Mouse (Mus musculus) neural tube, embryonic 15.5 days (tissue): ENCODE measurements at regions not wholly inside any gene's neighbourhood (a gene's known extent, or its start where the extent isn't known, plus 50 kb on each side); places are given as distances from the start of the nearest gene placed in this dataset.
"Not testable (repeated sequence)": the region's sequence is repeated elsewhere in the genome, so short reads cannot be mapped to it uniquely, and the experiment has no call there.

Experiments used
- ATAC-seq: fragments of 200-750 bp; cut with Nextera tagmentation; 2 replicates; pipeline ENCODE4 v1.8.0; 2017; ENCODE audit warnings: mild to moderate bottlenecking, moderate TSS enrichment, moderate library complexity; ENCODE audit not compliant: low FRiP score
- H3K27ac ChIP-seq: fragments of 300-500 bp; sonication (generic); replicated peaks from 2 replicates; pipeline ENCODE4 v1.5.1; 2015; ENCODE audit warnings: mild to moderate bottlenecking, inconsistent platforms
- H3K27me3 ChIP-seq: fragments of 300-500 bp; sonication (generic); replicated peaks from 2 replicates; pipeline ENCODE4 v1.6.1; 2015; ENCODE audit warnings: inconsistent platforms
- H3K36me3 ChIP-seq: fragments of 300-500 bp; sonication (generic); 2 replicates; pipeline ENCODE4 v1.6.1; 2015; ENCODE audit warnings: inconsistent platforms
- H3K4me1 ChIP-seq: fragments of 300-500 bp; sonication (generic); 2 replicates; pipeline ENCODE4 v1.6.1; 2015; ENCODE audit warnings: inconsistent platforms
- H3K4me2 ChIP-seq: fragments of 300-500 bp; sonication (generic); 2 replicates; pipeline ENCODE4 v1.6.1; 2015; ENCODE audit warnings: inconsistent platforms, mild to moderate bottlenecking, moderate library complexity
- H3K4me3 ChIP-seq: fragments of 300-500 bp; sonication (generic); replicated peaks from 2 replicates; pipeline ENCODE4 v1.5.1; 2015; ENCODE audit warnings: mild to moderate bottlenecking, inconsistent platforms
- H3K9ac ChIP-seq: fragments of 300-500 bp; sonication (generic); replicated peaks from 2 replicates; pipeline ENCODE4 v1.6.1; 2015; ENCODE audit warnings: mild to moderate bottlenecking, inconsistent platforms
- H3K9me3 ChIP-seq: fragments of 300-500 bp; sonication (generic); replicated peaks from 2 replicates; pipeline ENCODE4 v1.6.1; 2016; ENCODE audit warnings: inconsistent platforms
- WGBS: fragments of 180-500 bp; shearing (Covaris S2); methylation state at CpG from one replicate; pipeline ENCODE4 v1.1.7; 2015; ENCODE audit warnings: mixed read lengths; 5-methylcytosine and 5-hydroxymethylcytosine counted together

DNA sequence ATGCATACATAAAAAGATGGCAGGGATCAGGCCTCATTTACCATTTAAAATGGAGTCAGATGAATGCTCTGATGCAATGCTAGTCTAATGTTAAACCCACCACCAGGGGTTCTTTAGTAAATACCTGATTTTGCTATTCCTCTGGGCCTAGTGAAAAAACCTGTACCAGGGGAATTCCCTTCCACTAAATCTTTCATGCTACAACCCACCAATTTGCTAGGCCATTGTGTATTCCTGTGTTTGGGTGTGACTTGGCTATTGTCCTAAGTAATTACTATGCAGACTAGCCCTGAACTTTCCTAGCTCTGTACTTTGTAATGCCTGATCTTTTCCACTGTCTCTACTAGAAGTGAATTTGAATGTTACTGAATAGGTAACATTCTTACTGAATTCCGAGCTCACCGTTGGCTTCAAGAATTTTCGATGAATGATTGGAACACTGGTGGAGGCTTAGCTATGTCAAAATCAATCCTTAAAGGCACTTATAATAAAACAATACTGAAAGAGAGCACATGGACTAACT, 99.7 kb upstream of the Sec61g start:
- ATAC-seq, H3K4me2 ChIP-seq, H3K4me3 ChIP-seq, H3K27me3 ChIP-seq, H3K27ac ChIP-seq, H3K9me3 ChIP-seq, H3K4me1 ChIP-seq, H3K9ac ChIP-seq, H3K36me3 ChIP-seq: not testable (repeated sequence)
- 72% methylated on average over 3 of the region's 3 CpGs for WGBS

DNA sequence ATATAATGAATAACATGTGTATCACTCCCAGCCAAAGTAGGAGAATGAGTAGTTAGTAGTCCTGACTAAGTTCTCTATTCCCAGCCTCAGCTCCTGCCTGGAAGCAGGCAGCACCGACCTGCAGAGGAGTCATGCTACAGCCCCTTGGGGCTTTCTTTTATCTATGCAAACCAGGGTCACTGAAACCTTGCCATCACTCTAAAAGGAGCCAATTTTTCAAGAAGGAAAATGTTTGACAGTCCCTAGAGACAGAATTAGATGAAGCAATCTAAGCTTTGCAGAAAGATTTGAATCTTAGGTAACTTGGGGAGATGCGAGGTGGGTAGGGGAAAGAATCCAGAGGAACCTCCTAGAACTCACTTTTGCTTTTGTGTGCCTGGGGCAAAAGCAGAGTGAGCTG, 103.5 kb upstream of the Sec61g start:
- no peak for ATAC-seq
- H3K4me2 ChIP-seq = no peak overlapping the region
- no peaks in the 10 kb centered on the region for H3K36me3 ChIP-seq
- H3K27me3 ChIP-seq = no peaks in the 10 kb centered on the region
- H3K4me3 ChIP-seq = no peak overlapping the region
- H3K27ac ChIP-seq = no peak overlapping the region
- no peaks in the 10 kb centered on the region for H3K9me3 ChIP-seq
- WGBS = 76% methylated on average over 2 of the region's 2 CpGs
- no peak overlapping the region for H3K9ac ChIP-seq
- no peaks in the 10 kb centered on the region for H3K4me1 ChIP-seq

DNA sequence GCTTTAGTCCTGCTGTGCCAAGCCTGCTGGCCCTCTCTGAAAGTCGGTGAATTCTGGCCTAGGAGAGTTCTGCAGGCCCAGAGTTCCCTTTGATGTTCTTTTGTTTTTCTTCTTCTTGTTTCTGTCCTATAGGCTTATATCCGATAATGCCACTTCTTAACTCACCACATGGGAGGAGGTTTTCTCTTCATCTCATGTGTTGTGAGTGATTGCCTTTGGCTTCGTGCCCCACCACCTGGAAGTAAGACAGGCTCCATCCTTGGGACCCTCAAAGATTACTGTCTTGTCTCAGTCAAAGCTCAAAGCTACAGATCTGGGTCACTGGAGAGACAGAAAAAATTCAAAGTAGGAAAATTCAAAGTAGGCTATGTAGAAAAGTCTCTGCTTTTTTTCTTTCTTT, 104.2 kb upstream of the Sec61g start:
- WGBS = 74% methylated on average over 3 of the region's 3 CpGs
- Histone ChIP-seq H3K27ac (no peak overlapping the region), H3K36me3 (no peaks in the 10 kb centered on the region), H3K9me3 (no peaks in the 10 kb centered on the region), H3K27me3 (no peaks in the 10 kb centered on the region), H3K4me3 (no peak overlapping the region), H3K4me1 (no peaks in the 10 kb centered on the region), H3K4me2 (no peak overlapping the region), H3K9ac (no peak overlapping the region)
- no peak for ATAC-seq

DNA sequence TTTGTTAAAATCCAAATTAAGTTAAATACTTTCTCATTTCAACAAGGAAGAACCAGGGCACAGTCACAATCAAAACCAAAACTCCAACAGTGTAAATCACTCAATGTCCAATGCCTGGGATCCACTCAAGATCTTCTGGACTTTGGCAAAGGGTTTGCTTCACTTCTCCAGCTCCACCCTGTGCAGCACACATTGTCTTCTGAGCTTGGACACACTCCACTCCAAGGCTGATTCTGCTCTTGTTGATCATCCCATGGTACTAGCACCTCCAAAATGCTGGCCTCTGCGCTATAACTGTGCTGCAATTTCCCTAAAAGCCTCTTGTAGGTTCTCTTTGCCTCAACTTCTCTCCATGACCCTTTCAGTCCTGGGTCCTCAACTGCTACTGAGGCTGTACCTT, 111.5 kb upstream of the Sec61g start:
- H3K9me3 ChIP-seq = no peaks in the 10 kb centered on the region
- H3K4me1 ChIP-seq = no peaks in the 10 kb centered on the region
- H3K4me3 ChIP-seq = no peak overlapping the region
- H3K9ac ChIP-seq = no peak overlapping the region
- no peaks in the 10 kb centered on the region for H3K36me3 ChIP-seq
- H3K4me2 ChIP-seq = no peak overlapping the region
- WGBS = 92% methylated on average over 1 of the region's 1 CpGs
- no peak overlapping the region for H3K27ac ChIP-seq
- ATAC-seq = no peak
- no peaks in the 10 kb centered on the region for H3K27me3 ChIP-seq

DNA sequence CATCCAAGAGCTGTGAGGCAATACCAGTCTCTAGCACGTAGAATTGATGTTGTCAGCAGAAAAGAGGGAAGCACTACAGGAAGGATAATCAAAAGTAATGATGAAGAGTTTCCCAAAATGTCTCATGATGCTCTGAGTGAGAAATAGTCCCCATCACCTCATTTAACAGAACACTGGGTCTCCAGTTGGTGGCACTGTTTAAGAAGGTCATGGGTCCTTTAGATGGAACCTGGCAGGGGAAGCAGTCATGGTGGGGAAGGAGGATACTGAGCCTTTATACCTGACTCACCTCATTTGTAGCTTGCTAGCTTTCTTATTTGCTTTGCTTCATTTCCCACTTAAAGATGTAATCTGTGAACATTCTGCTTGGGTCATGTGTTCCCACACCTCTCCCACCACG, 115.4 kb upstream of the Sec61g start:
- Histone ChIP-seq H3K27ac (no peak overlapping the region), H3K27me3 (no peaks in the 10 kb centered on the region), H3K9ac (no peak overlapping the region), H3K4me2 (no peak overlapping the region), H3K4me3 (no peak overlapping the region), H3K36me3 (no peaks in the 10 kb centered on the region), H3K4me1 (no peaks in the 10 kb centered on the region), H3K9me3 (no peaks in the 10 kb centered on the region)
- 72% methylated on average over 2 of the region's 2 CpGs for WGBS
- ATAC-seq = no peak

DNA sequence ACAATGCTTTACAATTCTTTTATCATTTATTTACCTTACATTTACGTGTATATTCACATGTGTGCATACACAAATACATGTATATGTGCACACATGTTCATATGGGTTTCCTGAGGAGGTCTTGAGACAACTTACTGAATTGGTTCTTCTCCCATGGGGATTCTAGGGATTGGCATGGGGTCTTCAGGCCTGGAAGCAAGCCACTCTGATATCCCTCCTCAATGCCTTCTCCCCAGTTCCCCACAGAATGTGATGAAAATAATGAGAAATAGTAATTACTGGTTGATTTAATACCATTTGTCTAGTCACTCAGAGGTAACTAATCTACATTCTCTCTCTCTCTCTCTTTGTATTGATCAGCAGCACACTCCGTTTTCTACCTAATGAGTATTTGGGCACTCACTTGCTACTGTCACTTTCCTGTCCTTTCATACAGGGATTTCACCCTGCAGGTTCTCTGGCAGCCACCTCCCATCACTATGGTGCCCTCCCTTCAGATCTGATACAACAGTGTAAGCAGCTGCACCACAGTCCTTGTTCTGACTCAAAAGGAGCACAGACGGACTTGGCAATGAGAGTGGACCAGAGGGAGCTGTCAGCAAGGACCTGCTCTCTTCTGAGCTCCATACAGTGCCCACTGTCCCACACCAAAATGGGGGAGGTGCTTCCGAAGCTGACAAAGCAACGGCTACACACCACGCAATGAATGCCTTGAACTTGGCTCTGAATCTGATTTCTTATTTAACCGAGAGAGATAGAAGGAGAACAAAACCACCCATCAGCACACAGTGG, 119.2 kb upstream of the Sec61g start:
- no peaks in the 10 kb centered on the region for H3K9me3 ChIP-seq

DNA sequence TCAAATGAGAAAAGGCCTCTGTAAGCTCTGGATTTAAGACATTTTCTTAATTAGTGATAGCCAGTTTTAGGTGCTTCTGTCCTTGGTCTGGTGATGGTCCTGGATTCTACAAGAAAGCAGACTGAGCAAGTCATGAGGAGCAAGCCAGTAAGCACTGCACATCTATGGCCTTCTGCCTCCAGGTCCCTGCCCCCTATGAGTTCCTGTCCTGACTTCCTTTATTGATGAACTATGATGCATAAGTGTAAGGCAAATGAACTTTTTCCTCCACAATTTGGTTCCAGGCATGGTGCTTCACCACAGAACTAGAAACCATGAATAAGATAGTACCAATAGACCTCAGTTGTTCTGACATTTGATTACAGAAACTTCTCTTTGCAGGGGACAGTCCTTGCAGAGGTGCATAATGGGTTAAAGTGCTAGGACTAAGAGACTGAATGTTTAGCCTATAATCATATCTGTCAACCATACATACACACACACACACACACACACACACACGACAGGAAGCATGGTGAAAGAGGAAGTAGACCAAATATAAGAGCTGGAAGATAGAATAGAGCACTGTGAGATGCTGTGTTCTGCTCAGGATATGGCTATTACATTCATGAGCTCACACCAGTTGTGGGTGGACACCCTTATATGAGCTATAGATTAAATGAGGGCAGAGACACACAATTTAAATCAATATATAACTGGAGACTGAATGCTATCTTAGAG, 121.3 kb upstream of the Sec61g start:
- H3K9me3 ChIP-seq = no peaks in the 10 kb centered on the region
- WGBS = 76% methylated on average over 1 of the region's 1 CpGs
- no peaks in the 10 kb centered on the region for H3K36me3 ChIP-seq
- H3K4me1 ChIP-seq = no peaks in the 10 kb centered on the region
- H3K9ac ChIP-seq = no peak overlapping the region
- no peak for ATAC-seq
- no peak overlapping the region for H3K4me2 ChIP-seq
- no peak overlapping the region for H3K27ac ChIP-seq
- H3K4me3 ChIP-seq = no peak overlapping the region
- no peaks in the 10 kb centered on the region for H3K27me3 ChIP-seq

More for the DNA sequence above, 119.2 kb upstream of the Sec61g start:
- H3K36me3 ChIP-seq = no peaks in the 10 kb centered on the region
- H3K9ac ChIP-seq = no peak overlapping the region
- 45% methylated on average over 7 of the region's 7 CpGs for WGBS
- no peak overlapping the region for H3K4me3 ChIP-seq
- no peaks in the 10 kb centered on the region for H3K4me1 ChIP-seq
- no peak overlapping the region for H3K4me2 ChIP-seq
- H3K27me3 ChIP-seq = no peaks in the 10 kb centered on the region
- ATAC-seq = peak; percentile 86
- no peak overlapping the region for H3K27ac ChIP-seq

DNA sequence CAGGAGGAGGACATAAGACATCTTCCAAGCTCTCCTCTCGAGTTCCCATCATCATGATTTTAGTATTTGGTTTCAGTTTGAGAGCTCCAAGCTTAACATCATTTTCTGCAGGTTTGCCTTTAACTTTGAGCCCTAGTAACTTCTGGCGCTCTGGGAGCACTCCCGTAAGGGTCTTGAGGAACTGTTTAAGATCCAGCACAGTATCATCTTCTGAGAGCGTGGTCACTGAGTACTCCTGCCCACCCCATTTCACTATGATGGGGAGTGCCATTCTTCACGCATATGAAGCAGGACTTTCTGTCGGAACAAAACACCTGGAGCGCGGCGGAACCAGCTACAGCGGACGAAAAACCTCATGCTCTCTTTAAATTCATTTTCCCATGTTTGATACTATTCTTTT, 116.2 kb upstream of the Egfr start:
- not testable (repeated sequence) for H3K4me2 ChIP-seq, H3K27ac ChIP-seq, H3K9me3 ChIP-seq, H3K36me3 ChIP-seq, H3K27me3 ChIP-seq, H3K4me1 ChIP-seq, H3K4me3 ChIP-seq, H3K9ac ChIP-seq, ATAC-seq
- WGBS = 97% methylated on average over 11 of the region's 11 CpGs

DNA sequence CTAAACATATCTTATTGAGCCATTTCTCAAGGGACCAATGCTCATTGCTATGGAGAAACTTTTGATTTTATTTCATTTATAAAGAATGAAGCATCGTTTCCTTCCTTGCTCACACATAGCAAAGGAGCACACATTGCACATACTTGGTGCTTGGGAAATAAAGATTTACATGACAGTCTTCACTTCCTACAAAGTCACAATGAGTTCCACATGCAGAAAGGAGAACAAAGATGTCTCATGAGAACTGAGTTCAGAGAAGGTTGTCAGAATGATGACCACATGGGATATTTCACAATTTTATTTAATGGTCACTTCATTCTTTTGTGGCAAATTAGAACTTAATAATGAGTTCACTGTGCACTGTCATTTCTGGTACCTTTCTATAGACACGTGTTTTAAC, 114.3 kb upstream of the Egfr start:
- Histone ChIP-seq H3K9me3 (no peaks in the 10 kb centered on the region), H3K27ac (no peak overlapping the region), H3K27me3 (no peaks in the 10 kb centered on the region), H3K4me3 (no peak overlapping the region), H3K9ac (no peak overlapping the region), H3K4me1 (no peaks in the 10 kb centered on the region), H3K36me3 (no peaks in the 10 kb centered on the region), H3K4me2 (no peak overlapping the region)
- ATAC-seq = no peak
- 88% methylated on average over 2 of the region's 2 CpGs for WGBS

DNA sequence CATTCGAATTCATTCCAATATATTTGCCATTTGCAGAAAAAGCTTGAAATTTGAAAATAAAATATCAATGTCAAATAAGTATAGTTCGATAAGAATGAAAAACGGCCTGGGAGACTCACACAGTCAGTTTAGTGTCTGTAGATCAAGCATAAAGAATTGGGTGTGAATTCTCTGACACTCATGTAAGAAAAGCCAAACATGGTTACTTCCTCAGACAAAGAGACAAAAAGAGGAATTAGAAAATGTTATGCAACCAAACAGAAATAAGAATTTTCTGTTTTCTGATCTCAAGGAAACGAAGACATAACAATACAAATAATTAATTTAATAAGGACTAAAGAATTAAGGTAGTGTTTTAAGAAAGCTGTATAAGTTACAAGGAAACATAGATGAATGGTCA, 113.7 kb upstream of the Egfr start:
- no peaks in the 10 kb centered on the region for H3K27me3 ChIP-seq
- WGBS = 88% methylated on average over 4 of the region's 4 CpGs
- H3K27ac ChIP-seq = no peak overlapping the region
- no peak overlapping the region for H3K9ac ChIP-seq
- no peak for ATAC-seq
- H3K4me2 ChIP-seq = no peak overlapping the region
- no peaks in the 10 kb centered on the region for H3K9me3 ChIP-seq
- H3K4me1 ChIP-seq = no peaks in the 10 kb centered on the region
- H3K4me3 ChIP-seq = no peak overlapping the region
- no peaks in the 10 kb centered on the region for H3K36me3 ChIP-seq

DNA sequence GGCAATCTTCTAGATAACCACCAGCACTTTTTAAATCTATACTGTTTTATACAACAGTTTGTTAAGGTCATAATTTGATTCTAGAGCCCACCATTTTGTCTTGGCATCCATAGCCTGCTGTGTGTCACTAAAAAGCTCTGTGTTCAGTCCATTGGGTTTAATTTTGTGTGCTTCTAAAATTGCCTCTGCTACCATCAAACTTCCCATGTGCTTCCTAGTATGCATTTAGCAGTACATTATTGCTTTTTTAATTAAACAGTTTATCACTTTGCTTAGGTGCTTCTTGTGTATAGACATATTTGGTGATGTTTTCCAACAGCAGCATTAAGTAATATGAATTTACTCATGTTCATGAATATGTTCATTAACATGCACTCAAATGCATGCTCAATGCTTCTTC, 102.4 kb upstream of the Egfr start:
- H3K27ac ChIP-seq = no peak overlapping the region
- H3K4me3 ChIP-seq = no peak overlapping the region
- H3K9ac ChIP-seq = no peak overlapping the region
- H3K4me2 ChIP-seq = no peak overlapping the region
- no peaks in the 10 kb centered on the region for H3K4me1 ChIP-seq
- peak; percentile 80 for ATAC-seq
- no peaks in the 10 kb centered on the region for H3K36me3 ChIP-seq
- H3K9me3 ChIP-seq = no peaks in the 10 kb centered on the region
- H3K27me3 ChIP-seq = no peaks in the 10 kb centered on the region

DNA sequence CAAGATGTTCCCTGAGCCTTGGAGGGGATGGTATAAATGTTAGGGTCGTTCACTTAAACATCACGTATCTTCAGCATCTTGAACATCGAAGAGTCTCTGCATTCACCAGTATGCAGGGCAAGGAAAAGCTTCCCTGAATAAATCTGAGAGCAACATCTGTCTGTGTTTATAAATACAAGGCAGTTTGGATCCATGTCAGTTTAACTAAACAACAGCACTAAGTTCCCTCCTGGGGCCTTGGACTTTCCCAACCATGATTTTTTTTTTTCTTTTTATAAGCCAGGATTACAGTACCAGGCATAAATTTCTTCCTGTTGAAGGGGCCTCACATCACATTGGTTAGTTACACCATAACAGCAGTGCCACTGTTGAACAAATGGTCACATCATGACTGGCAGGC, 88.2 kb upstream of the Egfr start:
- H3K9me3 ChIP-seq = no peaks in the 10 kb centered on the region
- H3K9ac ChIP-seq = no peak overlapping the region
- no peaks in the 10 kb centered on the region for H3K4me1 ChIP-seq
- ATAC-seq = no peak
- H3K27me3 ChIP-seq = no peaks in the 10 kb centered on the region
- no peak overlapping the region for H3K27ac ChIP-seq
- no peak overlapping the region for H3K4me2 ChIP-seq
- H3K36me3 ChIP-seq = no peaks in the 10 kb centered on the region
- no peak overlapping the region for H3K4me3 ChIP-seq
- 71% methylated on average over 3 of the region's 3 CpGs for WGBS
